Mouse (Mus musculus) stomach, embryonic 14.5 days (tissue): ENCODE data around the gene Alyref. TPM values are rescaled to one million over a fixed set of nuclear protein-coding genes. Genes with fewer than 3 reads are reported as not detected.
A peak's percentile ranks its signal among the peaks of the same experiment; 100 is the strongest.
"Not testable (repeated sequence)": the region's sequence is repeated elsewhere in the genome, so short reads cannot be mapped to it uniquely, and the experiment has no call there.

Experiments
- ATAC-seq: fragments of 200-750 bp; cut with Nextera tagmentation; 2 replicates; pipeline ENCODE4 v1.8.0; 2017; ENCODE audit warnings: low read depth, moderate TSS enrichment; ENCODE audit not compliant: insufficient number of reproducible peaks, insufficient read depth, low FRiP score
- H3K27ac ChIP-seq: fragments of 300-500 bp; sonication (generic); 2 replicates; pipeline ENCODE4 v1.5.1; 2014; ENCODE audit warnings: mild to moderate bottlenecking, low read length, moderate library complexity, mixed read lengths
- H3K27me3 ChIP-seq: fragments of 300-500 bp; sonication (generic); 2 replicates; pipeline ENCODE4 v1.6.1; 2014; ENCODE audit warnings: low read length, control low read depth, mixed read lengths; ENCODE audit not compliant: control insufficient read depth, insufficient read depth
- H3K36me3 ChIP-seq: fragments of 300-500 bp; sonication (generic); 2 replicates; pipeline ENCODE4 v1.6.1; 2014; ENCODE audit warnings: mild to moderate bottlenecking, control low read depth, low read length, moderate library complexity, mixed read lengths; ENCODE audit not compliant: control insufficient read depth, insufficient read depth
- H3K4me1 ChIP-seq: fragments of 300-500 bp; sonication (generic); 2 replicates; pipeline ENCODE4 v1.6.1; 2014; ENCODE audit warnings: low read length, control low read depth, mixed read lengths; ENCODE audit not compliant: control insufficient read depth, insufficient read depth
- H3K4me2 ChIP-seq: fragments of 300-500 bp; sonication (generic); replicated peaks from 2 replicates; pipeline ENCODE4 v1.6.1; 2014; ENCODE audit warnings: low read depth, low read length, control low read depth
- H3K4me3 ChIP-seq: fragments of 300-500 bp; sonication (generic); 2 replicates; pipeline ENCODE4 v1.5.1; 2014; ENCODE audit warnings: low read depth, low read length, control low read depth
- H3K9ac ChIP-seq: fragments of 300-500 bp; sonication (generic); replicated peaks from 2 replicates; pipeline ENCODE4 v1.6.1; 2014; ENCODE audit warnings: low read depth, mild to moderate bottlenecking, control low read depth, low read length, moderate library complexity, mixed read lengths
- H3K9me3 ChIP-seq: fragments of 300-500 bp; sonication (generic); 2 replicates; pipeline ENCODE4 v1.6.1; 2016; ENCODE audit warnings: low read depth, low read length, control low read depth; ENCODE audit not compliant: control insufficient read depth
- WGBS: fragments of 180-500 bp; shearing (Covaris S2); extraction: QIAGEN DNeasy Blood & Tissue Kit; methylation state at CpG from one replicate; pipeline ENCODE4 v1.1.7; 2014; 5-methylcytosine and 5-hydroxymethylcytosine counted together
- polyA plus RNA-seq: library from polyadenylated mRNA; unstranded; fragments of >200 nt; fragmentation: Nextera tagmentation; extraction: Ambion mirVana; gene quantifications from 2 replicates; pipeline ENCODE4 v1.2.1, GENCODE M21; 2014

Alyref gene
- polyA plus RNA-seq, 1 experiment from 2014 or later: 314 TPM

DNA sequence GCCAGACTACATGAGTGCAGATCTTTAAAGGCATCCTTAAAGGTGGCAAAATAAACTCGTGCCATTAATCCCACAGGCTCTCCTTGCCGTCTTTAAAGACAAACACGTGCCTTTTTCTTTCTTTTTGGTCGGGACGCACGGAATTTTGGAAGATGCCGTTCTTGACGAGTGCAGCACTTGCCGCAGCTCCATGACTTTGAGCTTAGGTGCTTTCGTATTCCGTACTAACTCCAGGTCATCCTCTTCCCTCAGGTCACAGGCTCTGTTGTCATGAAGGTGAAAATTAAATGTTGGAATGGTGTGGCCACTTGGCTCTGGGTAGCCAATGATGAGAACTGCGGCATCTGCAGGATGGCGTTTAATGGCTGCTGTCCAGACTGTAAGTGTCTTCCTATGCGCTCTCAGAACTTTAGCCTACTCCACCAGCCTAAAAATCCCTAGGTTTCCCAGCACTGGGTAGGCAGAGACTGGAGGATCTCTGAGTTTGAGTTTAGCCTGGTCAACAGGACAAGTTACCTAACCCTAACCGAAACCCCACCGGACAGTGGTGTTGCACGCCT is 905 bp upstream of the Alyref start:
- H3K4me3 ChIP-seq: peak overlapping the region; percentile 99
- WGBS: 46% methylated on average over 17 of the region's 17 CpGs
- peak overlapping the region; percentile 77 for H3K4me2 ChIP-seq
- peaks cover 46% of the 10 kb centered on the region for H3K36me3 ChIP-seq
- no peaks in the 10 kb centered on the region for H3K27me3 ChIP-seq
- peak overlapping the region; percentile 85 for H3K27ac ChIP-seq
- H3K9me3 ChIP-seq: no peaks in the 10 kb centered on the region
- peaks cover 18% of the 10 kb centered on the region; the same call in 1 of the 2 replicates for H3K4me1 ChIP-seq
- peak overlapping the region; percentile 100 for H3K9ac ChIP-seq
- ATAC-seq: no peak

DNA sequence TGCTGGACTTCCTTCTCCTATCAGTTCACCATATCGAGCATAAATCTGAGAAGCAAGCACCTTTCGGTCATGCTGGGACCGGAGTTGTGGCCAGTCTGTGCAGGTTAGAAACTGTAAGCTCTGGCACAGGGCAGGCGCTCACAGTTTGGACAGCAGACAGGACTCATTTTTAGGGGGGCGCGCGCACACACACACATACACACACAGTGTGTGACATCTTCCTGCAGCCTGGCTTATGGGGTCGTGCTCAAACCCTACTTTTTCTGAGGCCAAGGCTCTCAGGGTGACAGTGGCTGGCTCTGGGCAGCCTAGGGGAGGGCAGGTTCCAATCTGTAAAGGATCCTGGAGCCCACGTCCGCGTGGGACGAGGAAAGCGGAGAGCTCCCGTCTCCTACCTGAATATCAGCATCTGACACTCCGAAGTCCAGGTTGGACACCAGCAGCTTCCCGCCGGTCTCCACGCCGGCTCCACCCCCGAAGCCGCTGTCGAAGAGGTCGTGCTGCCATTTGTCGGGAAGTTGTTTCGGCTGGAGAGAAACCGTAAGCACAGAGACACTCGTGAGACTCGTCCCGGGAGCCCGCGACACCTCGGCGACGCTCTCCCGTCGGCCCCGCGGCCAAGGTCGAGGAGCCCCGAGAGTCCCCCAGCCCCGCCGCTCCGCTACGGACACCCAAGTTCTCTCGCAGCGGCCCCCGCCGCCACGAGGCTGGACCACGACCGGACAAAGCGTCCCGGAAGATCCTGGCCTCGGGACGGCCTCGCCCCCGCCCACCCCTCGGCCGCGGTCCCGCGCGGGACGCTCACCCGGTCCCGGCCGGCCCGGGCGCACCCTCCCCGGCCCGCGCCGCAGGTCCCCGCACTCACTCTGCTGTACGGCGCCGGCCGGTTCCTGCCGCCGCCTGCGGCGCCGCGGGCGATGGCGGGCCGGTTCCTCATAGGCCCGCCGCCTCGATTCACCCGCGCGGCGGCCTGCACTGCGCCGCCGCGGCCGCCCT is 627 bp downstream of the Alyref start:
- Histone ChIP-seq H3K9me3 (no peaks in the 10 kb centered on the region), H3K4me2 (peak overlapping the region; percentile 98), H3K4me1 (peaks cover 18% of the 10 kb centered on the region; the same call in 1 of the 2 replicates), H3K4me3 (peak overlapping the region; percentile 99), H3K9ac (peak overlapping the region; percentile 100), H3K27ac (peak overlapping the region; percentile 80), H3K36me3 (peaks cover 51% of the 10 kb centered on the region), H3K27me3 (no peaks in the 10 kb centered on the region)
- WGBS: 3% methylated on average over 92 of the region's 99 CpGs
- ATAC-seq: peak; percentile 46

- H3K4me3 ChIP-seq: no peak overlapping the region
- 95% methylated on average over 6 of the region's 6 CpGs for WGBS
- H3K9me3 ChIP-seq: 0 out of 2 replicates have a peak, but pooled peaks cover 3% of the 10 kb centered on the region
These were observed 9.6 kb downstream of the Alyref start for GRCm38 (mm10) chr11:120588531-120588930.

DNA sequence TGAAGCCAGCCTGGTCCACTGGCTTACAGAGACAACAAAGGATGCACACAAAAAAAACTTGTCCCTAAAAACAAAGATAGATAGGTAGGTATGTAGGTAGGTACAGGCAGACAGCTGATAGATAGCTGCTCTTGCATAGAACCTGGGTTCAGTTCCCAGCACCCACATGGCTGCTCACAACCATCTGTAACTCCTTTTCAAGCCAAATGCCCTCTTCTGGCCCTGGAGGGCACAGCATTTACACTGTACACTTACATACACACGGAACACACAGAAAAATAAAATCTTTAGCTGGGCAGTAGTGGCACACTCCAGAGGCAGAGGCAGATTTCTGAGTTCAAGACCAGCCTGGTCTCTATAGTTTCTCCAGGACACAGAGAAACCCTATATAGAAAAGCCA is 14.2 kb downstream of the Alyref start:
- Histone ChIP-seq H3K4me2 (no peak overlapping the region), H3K27ac (no peak overlapping the region), H3K4me1 (peaks cover 16% of the 10 kb centered on the region), H3K4me3 (no peak overlapping the region), H3K9ac (no peak overlapping the region), H3K27me3 (no peaks in the 10 kb centered on the region), H3K9me3 (0 out of 2 replicates have a peak, but pooled peaks cover 3% of the 10 kb centered on the region), H3K36me3 (peaks cover 50% of the 10 kb centered on the region)
- ATAC-seq: no peak
- WGBS: 88% methylated on average over 1 of the region's 1 CpGs

More at GRCm38 (mm10) chr11:120588531-120588930, 9.6 kb downstream of the Alyref start:
- Histone ChIP-seq H3K27ac (no peak overlapping the region), H3K27me3 (no peaks in the 10 kb centered on the region), H3K36me3 (peaks cover 82% of the 10 kb centered on the region), H3K4me2 (no peak overlapping the region), H3K4me1 (no peaks in the 10 kb centered on the region), H3K9ac (no peak overlapping the region)
- no peak for ATAC-seq

DNA sequence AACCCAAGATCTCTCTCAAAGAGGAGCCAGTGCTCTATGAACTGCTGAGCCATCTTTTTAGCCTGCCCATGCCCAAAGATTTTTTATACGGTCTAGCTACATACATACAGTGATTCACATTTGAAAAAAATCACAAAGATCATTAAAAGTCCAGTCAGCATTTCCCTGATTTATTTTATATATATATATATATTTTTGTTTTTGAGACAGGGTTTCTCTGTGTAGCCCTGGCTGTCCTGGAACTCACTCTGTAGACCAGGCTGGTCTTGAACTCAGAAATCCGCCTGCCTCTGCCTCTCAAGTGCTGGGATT is 15.2 kb downstream of the Alyref start:
- H3K27me3 ChIP-seq, H3K4me3 ChIP-seq, H3K27ac ChIP-seq, H3K4me2 ChIP-seq, ATAC-seq, H3K9me3 ChIP-seq, H3K9ac ChIP-seq: not testable (repeated sequence)
- H3K4me1 ChIP-seq: peaks cover 18% of the 10 kb centered on the region
- peaks cover 54% of the 10 kb centered on the region for H3K36me3 ChIP-seq
- 89% methylated on average over 2 of the region's 2 CpGs for WGBS

DNA sequence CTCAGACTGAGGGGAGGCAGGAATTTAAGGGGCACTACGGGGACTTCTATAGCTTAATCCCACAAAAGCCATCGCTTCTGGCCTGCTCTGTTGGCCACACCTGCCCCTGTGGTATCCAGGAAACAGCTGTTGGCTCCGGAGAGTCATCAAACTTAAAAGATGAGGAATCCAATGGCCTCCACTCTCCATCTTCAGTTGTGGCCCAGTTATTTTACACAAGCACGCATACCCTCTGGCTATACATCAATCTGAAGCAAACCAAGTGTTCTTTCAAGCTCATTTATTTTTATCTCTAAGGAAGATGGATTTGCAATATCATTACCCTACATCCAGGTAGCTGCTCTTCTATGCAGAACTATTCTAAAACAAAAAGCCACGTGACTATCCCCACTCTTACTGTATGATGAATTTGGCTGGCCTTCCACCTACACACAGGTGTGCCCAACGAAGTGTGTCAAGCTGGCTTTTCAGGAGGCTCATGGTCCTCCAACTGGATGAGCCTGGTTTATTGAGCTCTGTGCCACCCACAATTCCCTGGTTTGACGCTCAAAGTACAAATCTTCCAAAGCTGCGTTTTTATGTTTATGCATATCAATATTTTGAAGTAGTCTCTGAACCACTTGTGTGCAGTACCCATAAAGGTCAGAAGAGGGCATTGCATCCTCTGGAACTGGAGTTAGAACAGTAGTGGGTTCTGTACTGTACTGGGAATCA is 15.7 kb downstream of the Alyref start:
- H3K27me3 ChIP-seq: no peaks in the 10 kb centered on the region
- ATAC-seq: no peak
- H3K9me3 ChIP-seq: 0 out of 2 replicates have a peak, but pooled peaks cover 3% of the 10 kb centered on the region
- peak overlapping the region; percentile 95 for H3K4me2 ChIP-seq
- H3K36me3 ChIP-seq: peaks cover 54% of the 10 kb centered on the region
- peak overlapping the region; percentile 94 for H3K27ac ChIP-seq
- WGBS: 62% methylated on average over 8 of the region's 8 CpGs
- peaks cover 18% of the 10 kb centered on the region for H3K4me1 ChIP-seq
- H3K4me3 ChIP-seq: peak overlapping the region; percentile 91
- peak overlapping the region; percentile 96 for H3K9ac ChIP-seq

DNA sequence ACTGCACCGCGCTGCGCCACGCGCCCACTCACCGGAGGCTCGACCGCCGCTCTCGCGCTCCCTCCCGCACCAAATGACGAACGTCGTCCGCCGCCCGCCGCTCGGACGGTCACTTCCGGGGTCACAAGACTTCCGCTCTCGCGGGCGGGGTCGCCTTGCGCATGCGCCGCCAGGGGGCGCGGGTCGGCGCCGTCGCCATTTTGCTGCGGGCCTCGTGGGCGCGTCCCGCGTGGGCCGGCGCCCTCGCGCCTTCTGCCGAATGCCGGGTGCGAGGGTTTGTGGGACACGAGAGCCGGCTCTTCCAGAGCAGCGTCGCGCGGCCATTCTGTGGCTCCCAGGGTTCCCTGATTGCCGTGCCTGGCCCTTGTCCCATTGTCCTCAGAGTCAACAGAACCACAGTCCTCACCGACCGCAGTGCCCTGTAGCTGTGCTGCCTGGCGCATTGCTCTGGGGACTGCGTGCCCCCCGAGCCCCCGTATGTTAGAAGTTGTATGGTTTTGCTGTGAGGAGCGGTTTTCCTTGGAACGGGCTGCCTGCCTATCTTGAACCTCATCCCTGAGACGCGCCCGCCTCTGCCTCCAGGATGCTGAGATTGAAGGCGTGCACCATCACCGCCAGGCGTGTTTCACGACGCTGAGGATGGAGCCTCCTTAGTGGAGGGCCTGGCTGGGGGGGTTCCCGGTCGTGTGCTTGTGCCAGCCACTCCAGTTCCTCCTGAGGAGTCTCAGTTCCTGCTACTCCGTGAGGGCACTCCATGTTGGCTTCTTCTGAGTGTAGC is 16.5 kb downstream of the Alyref start, which contains the start of gene Arhgdia:
Gene Arhgdia, minus strand, starts transcription at position 135 of the 778 bp plus-strand sequence.
- peak; percentile 56; the same call in 1 of the 2 replicates for ATAC-seq
- 6% methylated on average over 70 of the region's 75 CpGs for WGBS
- peaks cover 47% of the 10 kb centered on the region for H3K36me3 ChIP-seq
- no peaks in the 10 kb centered on the region for H3K27me3 ChIP-seq
- 0 out of 2 replicates have a peak, but pooled peaks cover 3% of the 10 kb centered on the region for H3K9me3 ChIP-seq
- H3K4me2 ChIP-seq: peak within 1 kb of the TSS; percentile 95
- peak within 1 kb of the TSS; percentile 96 for H3K9ac ChIP-seq
- H3K27ac ChIP-seq: peak within 1 kb of the TSS; percentile 94
- peak within 1 kb of the TSS; percentile 91 for H3K4me3 ChIP-seq
- peaks cover 18% of the 10 kb centered on the region for H3K4me1 ChIP-seq
